Mouse (Mus musculus) adrenal gland (tissue): Measurements from ENCODE around the gene Pdia3.
"Not testable (repeated sequence)": the region's sequence is repeated elsewhere in the genome, so short reads cannot be mapped to it uniquely, and the experiment has no call there.

Experiments used
- intact Hi-C: fragments of 180-260 bp; cut with DNase I; formaldehyde crosslinking; loops from one replicate; pipeline ENCODE4 v1.15.1; 2025

Gene Pdia3

GRCm38 (mm10) chr2:121442259-121443067, 28.9 kb downstream of the Pdia3 start:
- intact Hi-C loops: no loop called here

GRCm38 (mm10) chr2:121443068-121443349, 29.4 kb downstream of the Pdia3 start:
- intact Hi-C loops: no loop called here

GRCm38 (mm10) chr2:121444178-121444577, 30.6 kb downstream of the Pdia3 start, which contains the start of gene Ell3:
Gene Ell3 (minus strand): TSS chr2:121444278.
- intact Hi-C loops: no loop called here

- intact Hi-C loops: loop anchor here (5.0 kb wide), 1 partner anchor 33 kb away; the partner anchor contains the start of genes Catsper2 and Pdia3
Observed at GRCm38 (mm10) chr2:121445117-121445516, 31.5 kb downstream of the Pdia3 start.

- intact Hi-C loops: loop anchor here (5.0 kb wide), 1 partner anchor 34 kb away; the partner anchor contains the start of genes Catsper2 and Pdia3
Observed at GRCm38 (mm10) chr2:121446506-121446905, 32.9 kb downstream of the Pdia3 start.

- intact Hi-C loops: loop anchor here (5.0 kb wide), 1 partner anchor 35 kb away; the partner anchor contains the start of genes Catsper2 and Pdia3
Observed at GRCm38 (mm10) chr2:121447006-121447405, 33.4 kb downstream of the Pdia3 start.

GRCm38 (mm10) chr2:121448136-121448535, 34.6 kb downstream of the Pdia3 start:
- intact Hi-C loops: loop anchor here (5.0 kb wide), 1 partner anchor 36 kb away; the partner anchor contains the start of genes Catsper2 and Pdia3

- intact Hi-C loops: loop anchor here (5.0 kb wide), 1 partner anchor 37 kb away; the partner anchor contains the start of genes Catsper2 and Pdia3
Observed at GRCm38 (mm10) chr2:121448739-121449535, 35.4 kb downstream of the Pdia3 start, which contains the start of gene Serf2. Gene Serf2 (plus strand): TSS chr2:121449195.

- intact Hi-C loops: loop anchor here (5.0 kb wide), 1 partner anchor 37 kb away; the partner anchor contains the start of genes Catsper2 and Pdia3
Observed at GRCm38 (mm10) chr2:121449545-121450011, 36.0 kb downstream of the Pdia3 start.

GRCm38 (mm10) chr2:121450093-121450492, 36.5 kb downstream of the Pdia3 start:
- intact Hi-C loops: no loop called here

- intact Hi-C loops: no loop called here
Observed at GRCm38 (mm10) chr2:121452361-121452760, 38.8 kb downstream of the Pdia3 start.

GRCm38 (mm10) chr2:121452990-121453389, 39.4 kb downstream of the Pdia3 start, which contains the start of gene Hypk:
Gene Hypk (plus strand): TSS chr2:121453290.
- intact Hi-C loops: no loop called here

GRCm38 (mm10) chr2:121453917-121454316, 40.3 kb downstream of the Pdia3 start:
- intact Hi-C loops: no loop called here

GRCm38 (mm10) chr2:121455534-121455933, 42.0 kb downstream of the Pdia3 start:
- intact Hi-C loops: no loop called here

- intact Hi-C loops: no loop called here
Observed at GRCm38 (mm10) chr2:121456692-121457642, 43.4 kb downstream of the Pdia3 start, which contains the start of gene Serinc4. Gene Serinc4 (minus strand): TSS chr2:121456781.

GRCm38 (mm10) chr2:121460071-121460470, 46.5 kb downstream of the Pdia3 start:
- intact Hi-C loops: no loop called here

- intact Hi-C loops: not testable (repeated sequence)
Observed at GRCm38 (mm10) chr2:121468982-121469381, 55.4 kb downstream of the Pdia3 start.

- intact Hi-C loops: not testable (repeated sequence)
Observed at GRCm38 (mm10) chr2:121472783-121473182, 59.2 kb downstream of the Pdia3 start.

- intact Hi-C loops: not testable (repeated sequence)
Observed at GRCm38 (mm10) chr2:121473301-121474179, 60.0 kb downstream of the Pdia3 start, which contains the start of gene Mfap1b. Gene Mfap1b (minus strand): TSS chr2:121474067.
